Mouse (Mus musculus) forebrain, embryonic 16.5 days (tissue): ENCODE data around the gene Mtch1. TPM values are rescaled to one million over a fixed set of nuclear protein-coding genes. Genes with fewer than 3 reads are reported as not detected.
"Not testable (repeated sequence)": the region's sequence is repeated elsewhere in the genome, so short reads cannot be mapped to it uniquely, and the experiment has no call there.

Experiments used
- ATAC-seq: fragments of 200-750 bp; cut with Nextera tagmentation; 2 replicates; pipeline ENCODE4 v1.8.0; 2017; ENCODE audit warnings: mild to moderate bottlenecking, moderate library complexity
- H3K27ac ChIP-seq: fragments of 300-500 bp; sonication (generic); 2 replicates; pipeline ENCODE4 v1.5.1; 2014; ENCODE audit warnings: low read length, control low read depth
- H3K27me3 ChIP-seq: fragments of 300-500 bp; sonication (generic); replicated peaks from 2 replicates; pipeline ENCODE4 v1.6.1; 2014; ENCODE audit warnings: low read length; ENCODE audit not compliant: control insufficient read depth, insufficient read depth
- H3K36me3 ChIP-seq: fragments of 300-500 bp; sonication (generic); 2 replicates; pipeline ENCODE4 v1.6.1; 2014; ENCODE audit not compliant: control insufficient read depth, insufficient read depth
- H3K4me1 ChIP-seq: fragments of 300-500 bp; sonication (generic); replicated peaks from 2 replicates; pipeline ENCODE4 v1.6.1; 2014; ENCODE audit warnings: low read length; ENCODE audit not compliant: control insufficient read depth, insufficient read depth
- H3K4me2 ChIP-seq: fragments of 300-500 bp; sonication (generic); 2 replicates; pipeline ENCODE4 v1.6.1; 2014; ENCODE audit warnings: mild to moderate bottlenecking, low read length, control low read depth
- H3K4me3 ChIP-seq: fragments of 300-500 bp; sonication (generic); replicated peaks from 2 replicates; pipeline ENCODE4 v1.5.1; 2014; ENCODE audit warnings: mild to moderate bottlenecking, low read length, control low read depth
- H3K9ac ChIP-seq: fragments of 300-500 bp; sonication (generic); replicated peaks from 2 replicates; pipeline ENCODE4 v1.6.1; 2014; ENCODE audit warnings: low read depth, low read length, control low read depth
- H3K9me3 ChIP-seq: fragments of 300-500 bp; sonication (generic); 2 replicates; pipeline ENCODE4 v1.6.1; 2016; ENCODE audit warnings: low read length; ENCODE audit not compliant: control insufficient read depth
- WGBS: fragments of 180-500 bp; shearing (Covaris S2); extraction: QIAGEN DNeasy Blood & Tissue Kit; methylation state at CpG from one replicate; pipeline ENCODE4 v1.1.7; 2014; 5-methylcytosine and 5-hydroxymethylcytosine counted together
- polyA plus RNA-seq: library from polyadenylated mRNA; unstranded; fragments of >200 nt; fragmentation: Nextera tagmentation; extraction: Ambion mirVana; gene quantifications from 2 replicates; pipeline ENCODE4 v1.2.1, GENCODE M21; 2015

Mtch1 gene
- polyA plus RNA-seq, 1 experiment from 2014 or later = 434 TPM

DNA sequence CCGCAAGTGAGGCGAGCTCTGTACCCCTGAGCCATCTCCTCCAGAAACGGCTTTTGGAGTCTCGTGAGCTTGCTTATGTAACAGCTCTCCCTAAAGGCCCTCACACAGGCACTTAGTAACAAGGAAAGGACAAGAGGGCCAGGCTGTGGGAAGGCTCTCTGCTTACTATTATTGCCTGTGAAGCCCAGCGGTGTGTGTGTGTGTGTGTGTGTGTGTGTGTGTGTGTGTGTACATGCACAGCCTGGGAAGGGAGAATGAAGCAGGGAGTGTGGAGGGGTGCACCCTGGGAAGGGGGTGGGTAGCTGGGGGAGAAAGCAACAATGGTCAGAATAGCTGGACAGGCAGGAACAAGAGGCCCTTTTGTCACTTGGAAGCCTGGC, 7.7 kb upstream of the Mtch1 start:
- no peaks in the 10 kb centered on the region for H3K9me3 ChIP-seq
- H3K9ac ChIP-seq = peak overlapping the region; percentile 61
- H3K4me3 ChIP-seq = no peak overlapping the region
- 13% methylated on average over 5 of the region's 5 CpGs for WGBS
- peaks cover 24% of the 10 kb centered on the region for H3K4me1 ChIP-seq
- peak overlapping the region; percentile 94 for H3K27ac ChIP-seq
- H3K27me3 ChIP-seq = no peaks in the 10 kb centered on the region
- ATAC-seq = peak; percentile 41
- H3K4me2 ChIP-seq = peak overlapping the region; percentile 58; the same call in 1 of the 2 replicates
- H3K36me3 ChIP-seq = no peaks in the 10 kb centered on the region

DNA sequence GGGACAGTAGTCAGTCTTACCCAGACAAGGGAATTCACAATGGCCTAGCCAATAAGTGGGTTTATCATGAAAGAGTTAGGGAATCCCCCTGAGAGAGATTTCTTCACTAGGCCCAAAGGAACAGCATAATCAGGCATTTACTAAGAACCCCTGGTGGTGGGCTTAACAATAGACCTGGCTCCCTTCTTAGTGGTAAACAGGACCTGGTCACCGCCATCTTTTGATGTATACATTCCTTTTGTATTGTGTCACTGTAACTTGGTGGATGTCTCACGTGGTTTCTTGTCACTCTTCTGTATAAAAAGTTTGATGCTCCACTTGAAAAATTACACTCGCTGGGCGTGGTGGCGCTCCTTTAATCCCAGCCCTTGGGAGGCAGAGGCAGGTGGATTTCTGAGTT, 3.3 kb upstream of the Mtch1 start:
- ATAC-seq, H3K9me3 ChIP-seq, H3K27me3 ChIP-seq, H3K4me3 ChIP-seq, H3K9ac ChIP-seq, H3K27ac ChIP-seq, H3K4me2 ChIP-seq, H3K36me3 ChIP-seq: not testable (repeated sequence)
- H3K4me1 ChIP-seq = peaks cover 22% of the 10 kb centered on the region
- 59% methylated on average over 5 of the region's 5 CpGs for WGBS

- Histone ChIP-seq H3K9ac (no peak overlapping the region), H3K27me3 (no peaks in the 10 kb centered on the region), H3K4me3 (no peak overlapping the region), H3K27ac (no peak overlapping the region), H3K4me2 (no peak overlapping the region), H3K36me3 (no peaks in the 10 kb centered on the region), H3K9me3 (no peaks in the 10 kb centered on the region), H3K4me1 (peaks cover 21% of the 10 kb centered on the region)
- no peak for ATAC-seq
- 72% methylated on average over 2 of the region's 2 CpGs for WGBS
Measured at GRCm38 (mm10) chr17:29348996-29349395, 1.3 kb upstream of the Mtch1 start.

- WGBS = under 1% methylated on average over 45 of the region's 45 CpGs
- H3K36me3 ChIP-seq = no peaks in the 10 kb centered on the region
- H3K9me3 ChIP-seq = no peaks in the 10 kb centered on the region
- H3K9ac ChIP-seq = peak overlapping the region; percentile 78
- peak overlapping the region; percentile 80 for H3K4me3 ChIP-seq
- H3K27me3 ChIP-seq = no peaks in the 10 kb centered on the region
- peaks cover 24% of the 10 kb centered on the region for H3K4me1 ChIP-seq
- peak; percentile 25 for ATAC-seq
- H3K27ac ChIP-seq = peak overlapping the region; percentile 95
- peak overlapping the region; percentile 68 for H3K4me2 ChIP-seq
Measured at GRCm38 (mm10) chr17:29347126-29347644, 549 bp downstream of the Mtch1 start.

- WGBS = under 1% methylated on average over 11 of the region's 11 CpGs
- H3K4me1 ChIP-seq = peaks cover 30% of the 10 kb centered on the region
- ATAC-seq = peak; percentile 65
Measured at GRCm38 (mm10) chr17:29346496-29347125, 1.1 kb downstream of the Mtch1 start.

DNA sequence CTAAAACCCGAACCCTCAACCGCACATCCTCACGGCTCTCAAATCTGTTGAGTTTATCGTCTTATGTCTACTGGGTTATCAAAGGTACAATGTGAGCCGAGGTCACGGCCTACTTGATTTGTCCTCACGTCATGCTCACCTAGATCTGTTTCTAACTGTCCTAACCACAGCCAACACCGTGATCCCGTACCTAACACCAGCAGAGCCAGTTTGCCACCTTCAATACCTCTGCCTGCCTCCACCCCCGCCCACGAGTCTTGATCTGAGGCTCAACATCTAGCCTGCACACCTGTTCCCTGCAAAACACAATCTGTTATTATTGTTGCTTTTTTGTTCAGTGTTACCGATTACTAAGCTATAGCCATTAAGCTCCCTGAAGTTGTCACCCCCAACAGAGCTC, 2.5 kb downstream of the Mtch1 start:
- Histone ChIP-seq H3K9me3 (no peaks in the 10 kb centered on the region), H3K4me3 (peak overlapping the region; percentile 80), H3K27ac (no peak overlapping the region; the same call in 1 of the 2 replicates), H3K27me3 (no peaks in the 10 kb centered on the region), H3K4me1 (peaks cover 39% of the 10 kb centered on the region), H3K4me2 (peak overlapping the region; percentile 68), H3K9ac (no peak overlapping the region), H3K36me3 (no peaks in the 10 kb centered on the region)
- WGBS = 86% methylated on average over 12 of the region's 12 CpGs
- ATAC-seq = no peak

More at GRCm38 (mm10) chr17:29346496-29347125, 1.1 kb downstream of the Mtch1 start:
- peak overlapping the region; percentile 78 for H3K9ac ChIP-seq
- H3K4me3 ChIP-seq = peak overlapping the region; percentile 80
- H3K27me3 ChIP-seq = no peaks in the 10 kb centered on the region
- peak overlapping the region; percentile 95 for H3K27ac ChIP-seq
- H3K36me3 ChIP-seq = no peaks in the 10 kb centered on the region
- H3K4me2 ChIP-seq = peak overlapping the region; percentile 68
- no peaks in the 10 kb centered on the region for H3K9me3 ChIP-seq

GRCm38 (mm10) chr17:29343241-29343640, 4.5 kb downstream of the Mtch1 start:
- 89% methylated on average over 5 of the region's 5 CpGs for WGBS
- ATAC-seq = no peak
- Histone ChIP-seq H3K27ac (no peak overlapping the region), H3K9me3 (no peaks in the 10 kb centered on the region), H3K4me1 (peaks cover 57% of the 10 kb centered on the region), H3K36me3 (peaks cover 16% of the 10 kb centered on the region), H3K4me2 (no peak overlapping the region), H3K4me3 (no peak overlapping the region), H3K9ac (no peak overlapping the region), H3K27me3 (no peaks in the 10 kb centered on the region)

DNA sequence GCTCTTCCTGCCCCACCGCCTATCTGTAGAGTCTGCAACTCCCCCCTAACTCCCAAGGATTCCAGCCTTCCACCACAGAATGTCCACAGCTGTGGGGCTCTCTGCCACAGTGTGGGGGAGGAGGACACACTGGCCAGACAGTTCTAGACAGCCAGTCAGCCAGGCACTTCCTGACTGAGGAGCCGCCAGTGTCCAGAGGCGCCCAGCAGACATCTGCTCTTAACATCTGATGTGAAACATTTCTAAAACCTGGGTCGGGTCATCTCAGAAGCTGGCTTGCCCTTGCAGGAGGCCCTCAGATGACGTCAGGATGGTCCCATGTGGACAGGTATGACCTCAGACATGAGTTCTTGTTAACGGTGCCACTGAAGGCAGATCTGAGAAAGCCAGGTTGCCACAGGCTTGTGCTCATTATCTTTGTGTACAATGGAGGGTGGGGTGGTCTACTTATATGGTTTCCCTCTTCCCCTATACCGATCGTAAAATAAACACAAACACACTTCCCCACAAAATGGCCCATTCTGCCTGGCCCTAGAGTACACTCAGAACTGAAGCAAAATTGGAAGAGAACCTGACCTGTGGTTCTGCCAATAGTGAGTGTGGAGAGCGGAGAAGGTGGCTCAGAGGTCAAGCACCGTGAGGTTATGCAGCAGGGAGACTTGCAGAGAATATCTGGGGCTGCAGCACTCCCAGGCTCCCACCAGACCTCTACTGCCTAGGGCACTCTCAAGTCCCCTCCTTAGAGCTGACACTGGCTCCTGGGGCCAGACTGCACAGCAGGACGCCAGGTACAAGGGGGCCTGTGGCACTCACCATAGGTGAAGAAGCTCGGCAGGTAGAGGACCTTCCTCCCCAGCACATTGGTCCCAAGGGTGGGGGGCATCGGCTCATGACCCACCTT, 5.5 kb downstream of the Mtch1 start:
- Histone ChIP-seq H3K27ac (no peak overlapping the region; the same call in 1 of the 2 replicates), H3K27me3 (no peaks in the 10 kb centered on the region), H3K4me2 (no peak overlapping the region), H3K9me3 (no peaks in the 10 kb centered on the region), H3K9ac (peak overlapping the region; percentile 32), H3K4me1 (peaks cover 60% of the 10 kb centered on the region), H3K36me3 (peaks cover 22% of the 10 kb centered on the region), H3K4me3 (no peak overlapping the region)
- no peak for ATAC-seq
- WGBS = 53% methylated on average over 13 of the region's 13 CpGs

DNA sequence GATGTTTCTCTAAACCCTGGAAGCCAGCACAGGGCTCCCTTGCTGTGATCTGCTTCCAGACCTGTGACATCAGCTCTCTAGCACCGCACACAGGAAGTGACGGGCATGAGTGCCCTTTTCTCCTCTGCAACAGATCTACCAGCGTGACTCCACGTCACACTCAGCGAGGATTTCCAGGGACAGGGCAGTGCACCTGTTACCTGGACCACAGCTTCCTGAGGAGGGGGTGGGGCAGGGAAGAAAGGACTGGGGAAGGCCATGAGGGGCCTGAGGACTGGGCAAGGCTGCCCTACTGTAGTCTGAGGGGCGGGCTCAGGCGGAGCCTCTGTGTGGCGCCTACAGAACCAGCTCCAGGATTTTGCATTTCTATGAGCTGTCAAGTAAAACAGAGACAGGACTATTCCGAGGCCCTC, 6.1 kb downstream of the Mtch1 start:
- peak; percentile 5; the same call in 1 of the 2 replicates for ATAC-seq
- 20% methylated on average over 9 of the region's 9 CpGs for WGBS
- Histone ChIP-seq H3K4me3 (no peak overlapping the region), H3K27ac (peak overlapping the region; percentile 67), H3K27me3 (no peaks in the 10 kb centered on the region), H3K9ac (peak overlapping the region; percentile 17; the same call in 1 of the 2 replicates), H3K4me1 (peaks cover 60% of the 10 kb centered on the region), H3K36me3 (peaks cover 27% of the 10 kb centered on the region), H3K9me3 (no peaks in the 10 kb centered on the region), H3K4me2 (no peak overlapping the region)
